Mouse (Mus musculus) adrenal gland, postnatal 10 days (tissue): ENCODE data around the gene F2. TPM values are rescaled to one million over a fixed set of nuclear protein-coding genes. Genes with fewer than 3 reads are reported as not detected.
A peak's percentile ranks its signal among the peaks of the same experiment; 100 is the strongest.

Experiments used
- DNase-seq: peaks from one replicate; pipeline ENCODE4 v3.0.0; 2021; ENCODE audit warnings: mixed read lengths
- long read RNA-seq, 2 experiments: library from polyadenylated mRNA; stranded (forward); transcript quantifications; one replicate each; pipeline ENCODE4 v2.0.0; 2021
- total RNA-seq, 2 experiments: library from RNA; stranded (reverse); gene quantifications; 2 replicates each; pipeline ENCODE4 v1.2.3; 2021

The F2 gene
- 100 to 1,000 TPM; 156 to 377 TPM for total RNA-seq
- long read RNA-seq, experiment 1, transcript F2-201 (14 exons, 1,988 nt) = major isoform, 748 of 948 reads
- long read RNA-seq, experiment 1, partial matches to known transcripts = 169 of 948 reads
- long read RNA-seq, experiment 1, other reads (novel, unspliced or antisense) = 27 of 948 reads
- long read RNA-seq, experiment 2, transcript F2-201 (14 exons, 1,988 nt) = major isoform, 14 of 17 reads
- long read RNA-seq, experiment 2, partial matches to known transcripts = 3 of 17 reads
- long read RNA-seq, experiment 2, other reads (novel, unspliced or antisense) = 0 of 17 reads

DNA sequence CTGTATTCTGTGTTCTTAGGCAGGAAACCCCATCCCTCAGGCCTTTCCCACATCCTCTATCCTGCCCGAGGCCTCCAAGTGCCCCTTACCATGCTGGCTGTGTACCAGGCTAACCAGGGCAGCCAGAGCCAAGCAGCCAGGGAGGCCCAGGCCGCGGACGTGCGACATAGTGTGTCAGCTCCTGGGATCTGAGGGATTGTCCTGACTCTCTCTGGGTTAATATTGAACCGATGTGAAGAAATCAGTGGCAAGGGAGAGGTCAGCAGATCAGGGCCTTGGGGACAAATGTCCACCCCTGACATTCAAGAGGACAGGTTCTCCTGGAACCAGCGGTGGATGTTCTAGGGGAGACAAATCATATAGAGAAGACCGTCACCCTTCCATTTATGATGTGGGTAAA is at the start of gene F2:
F2 (minus strand) TSS at position 186 of the 400 bp plus-strand sequence.
- peak; percentile 26 for DNase-seq

DNA sequence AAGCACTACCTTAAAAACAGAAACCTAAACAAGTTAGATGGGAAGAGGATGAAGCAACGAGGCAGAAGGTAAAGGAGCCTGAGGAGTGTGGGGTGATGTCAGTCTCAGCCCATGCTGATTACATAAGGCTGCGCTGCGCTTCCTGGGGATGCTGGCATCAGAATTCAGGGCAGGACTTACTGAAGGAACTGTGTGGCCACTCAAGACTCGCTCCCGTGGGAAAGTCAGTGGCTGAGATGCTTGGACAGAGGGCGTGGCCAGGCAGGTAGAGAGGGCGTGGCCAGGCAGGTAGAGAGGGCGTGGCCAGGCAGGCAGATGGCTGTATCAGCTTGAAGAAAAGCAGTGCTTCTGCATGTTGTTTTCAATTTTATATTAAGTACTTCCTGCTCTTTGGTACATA is 47.7 kb upstream of the F2 start:
- no peak for DNase-seq

DNA sequence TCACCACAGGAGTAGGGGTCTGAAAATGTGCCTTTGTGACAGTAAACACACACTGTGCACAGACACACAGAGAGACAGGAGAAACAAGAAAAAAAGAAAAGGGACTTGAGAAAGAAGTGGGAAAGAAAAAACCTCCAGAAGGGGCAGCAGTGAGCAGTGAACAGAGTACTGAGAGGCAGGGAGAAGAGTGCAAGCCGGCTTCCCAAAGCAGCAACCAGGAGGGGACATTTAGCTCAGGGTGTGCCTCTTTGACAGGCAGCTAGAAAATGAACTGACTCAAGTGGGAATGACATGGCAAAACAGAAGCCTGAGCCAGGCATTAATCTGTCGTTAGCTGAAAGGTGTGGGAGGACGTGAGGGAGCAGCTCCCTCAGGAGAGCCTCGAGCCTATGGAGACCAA is 46.6 kb upstream of the F2 start:
- peak; percentile 57 for DNase-seq

DNA sequence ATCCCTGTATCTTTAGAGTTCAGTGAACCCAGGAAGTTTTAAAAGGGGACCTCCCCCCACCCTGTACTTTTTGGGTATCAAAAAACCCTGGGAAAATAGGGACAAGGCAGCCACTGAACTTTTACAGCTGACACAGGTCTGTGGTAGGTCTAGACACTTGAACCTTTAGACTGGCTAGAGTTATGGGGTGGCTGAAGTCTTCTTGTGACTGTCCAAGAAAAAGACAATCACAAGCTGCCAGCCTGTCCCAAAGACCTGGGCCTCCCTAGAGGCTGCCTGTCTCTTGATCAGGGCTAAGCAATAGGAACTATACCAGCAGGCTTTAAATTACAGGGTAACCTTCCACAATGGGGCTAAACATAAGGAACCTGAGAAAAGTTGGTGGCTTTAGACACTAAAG is 40.7 kb upstream of the F2 start:
- no peak for DNase-seq

DNA sequence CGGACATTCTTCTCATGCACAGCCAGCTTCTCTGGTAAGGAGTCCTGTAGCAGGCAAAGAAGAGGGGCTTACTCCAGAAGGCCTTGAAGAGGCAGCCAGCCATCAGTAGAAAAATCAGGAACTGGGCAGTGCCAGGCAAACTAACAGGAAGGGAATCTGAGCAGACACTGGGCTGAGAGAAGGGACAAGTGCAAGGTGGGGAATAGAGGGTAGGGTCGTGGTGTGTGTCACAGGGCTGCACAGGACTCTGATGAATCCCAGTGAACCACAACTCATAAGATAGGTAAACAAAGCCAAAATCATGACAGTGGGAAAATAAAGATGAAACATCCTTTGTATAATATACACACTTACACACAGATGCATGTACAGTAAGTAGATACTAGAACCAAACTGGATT is 40.2 kb upstream of the F2 start:
- DNase-seq = no peak

DNA sequence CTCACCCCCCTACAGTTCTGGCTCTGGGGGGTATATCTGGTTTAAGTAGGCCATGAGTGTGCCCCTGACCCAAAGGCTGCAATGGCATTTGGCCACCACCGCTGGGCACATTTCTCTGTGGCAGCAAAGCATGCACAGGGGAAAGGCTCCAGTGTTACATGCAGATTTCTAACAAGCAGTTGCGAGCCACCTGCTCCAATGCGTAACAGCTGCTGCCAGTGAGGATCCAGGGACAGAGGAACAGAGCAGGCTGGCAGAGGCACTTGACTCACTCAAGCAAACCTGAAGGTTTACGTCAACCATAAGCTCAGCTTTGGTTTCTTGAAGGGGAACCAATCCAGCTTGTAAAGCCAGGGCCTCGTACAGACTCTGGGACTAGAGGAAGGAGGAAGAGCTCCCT is 38.7 kb upstream of the F2 start:
- DNase-seq = no peak

DNA sequence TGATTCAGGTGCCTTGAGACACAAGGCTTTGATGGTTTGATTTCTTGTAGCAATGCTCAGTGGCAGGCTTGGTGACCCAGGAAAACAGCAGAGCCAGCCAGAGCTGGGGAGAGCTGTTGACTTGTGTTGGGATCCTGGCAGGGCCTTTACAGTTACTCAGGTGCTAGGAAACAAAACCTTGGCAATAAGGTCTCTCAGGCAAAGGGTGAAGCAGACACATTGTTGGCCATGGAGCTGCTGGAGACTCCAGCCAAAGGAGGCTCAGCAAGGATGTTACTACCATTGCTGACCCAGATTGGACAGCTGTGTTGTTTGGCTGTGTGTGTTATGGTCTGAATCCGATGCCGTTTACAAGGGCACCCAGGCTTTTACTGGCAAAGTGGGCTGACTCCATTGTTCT is 37.4 kb upstream of the F2 start:
- no peak for DNase-seq

DNA sequence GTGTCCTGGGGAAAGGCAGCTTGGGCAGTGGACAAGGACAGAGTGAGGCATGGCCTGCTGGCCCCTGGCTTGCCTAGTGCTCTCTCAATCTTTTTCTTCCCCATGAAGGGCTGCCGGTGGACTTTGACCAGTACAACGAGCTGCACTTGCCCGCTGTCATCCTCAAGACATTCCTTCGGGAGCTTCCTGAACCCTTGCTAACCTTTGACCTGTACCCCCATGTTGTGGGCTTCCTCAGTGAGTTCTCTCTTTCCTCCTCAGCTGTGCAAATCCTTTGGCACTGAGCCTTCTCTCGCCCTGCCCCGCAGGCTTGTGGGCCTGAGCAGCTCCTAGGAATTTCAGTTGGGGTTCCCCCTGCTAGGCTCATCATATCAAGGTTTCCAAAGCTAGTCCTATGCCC is 33.8 kb upstream of the F2 start:
- no peak for DNase-seq

DNA sequence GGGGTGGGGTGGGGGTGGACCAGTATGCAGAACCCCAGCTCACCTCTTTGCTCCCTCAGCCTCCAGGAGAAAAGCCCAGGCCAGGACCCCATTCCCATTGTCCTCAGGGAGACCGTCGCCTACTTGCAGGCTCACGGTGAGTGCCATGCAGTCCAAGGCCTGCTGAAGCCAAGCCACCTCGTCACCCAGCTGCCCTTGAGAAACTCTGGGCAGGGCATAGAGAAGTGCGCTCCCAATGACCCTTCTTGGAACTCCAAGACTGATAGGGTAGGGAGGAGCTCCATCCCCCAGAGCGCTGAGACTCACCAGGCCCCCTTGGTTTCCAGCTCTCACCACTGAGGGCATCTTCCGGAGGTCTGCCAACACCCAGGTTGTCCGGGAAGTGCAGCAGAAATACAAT is 33.1 kb upstream of the F2 start:
- DNase-seq = no peak

DNA sequence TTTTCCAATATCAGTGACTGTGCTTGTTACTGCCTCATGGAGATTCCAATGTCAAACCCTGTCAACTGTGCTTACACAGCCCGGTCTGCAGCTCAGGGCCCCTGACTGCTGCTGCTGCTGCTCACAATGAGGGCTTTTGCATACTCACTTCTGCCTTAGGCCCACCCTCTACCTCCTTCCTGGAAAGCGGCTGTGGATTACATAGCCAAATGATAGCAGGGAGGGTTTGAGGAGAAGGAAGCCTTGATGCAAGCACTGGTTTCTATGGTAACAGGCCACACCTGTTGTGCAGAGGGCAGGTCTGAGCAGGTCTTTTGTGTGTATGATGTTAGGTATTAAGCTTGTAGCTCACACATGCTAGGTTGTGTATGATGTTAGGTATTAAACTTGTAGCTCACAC is 31.5 kb upstream of the F2 start:
- no peak for DNase-seq

DNA sequence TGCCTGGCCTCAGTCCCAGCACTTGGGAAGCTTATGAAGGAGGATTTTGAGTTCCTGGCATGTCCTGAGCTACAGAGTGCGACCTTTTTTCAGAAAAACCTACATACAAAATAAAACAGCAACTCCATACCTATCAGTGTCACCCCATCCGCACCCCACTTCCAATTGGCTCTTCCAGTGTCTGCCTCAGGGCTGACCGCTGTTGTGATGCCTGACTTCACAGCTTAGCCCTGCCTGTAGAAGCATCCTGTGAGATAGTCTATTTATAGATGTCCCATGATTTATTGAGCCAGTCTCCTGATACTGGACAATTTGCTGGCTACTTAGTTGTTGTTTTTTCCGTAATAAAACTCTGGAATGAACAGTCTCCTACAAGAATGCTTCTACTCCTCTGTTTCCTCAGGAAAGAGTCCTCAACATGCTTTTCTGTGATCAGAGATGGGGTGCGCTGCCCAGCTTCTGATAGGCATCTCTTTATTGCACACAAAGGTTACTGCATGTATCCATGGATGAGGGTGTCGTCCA is 30.2 kb upstream of the F2 start:
- no peak for DNase-seq

DNA sequence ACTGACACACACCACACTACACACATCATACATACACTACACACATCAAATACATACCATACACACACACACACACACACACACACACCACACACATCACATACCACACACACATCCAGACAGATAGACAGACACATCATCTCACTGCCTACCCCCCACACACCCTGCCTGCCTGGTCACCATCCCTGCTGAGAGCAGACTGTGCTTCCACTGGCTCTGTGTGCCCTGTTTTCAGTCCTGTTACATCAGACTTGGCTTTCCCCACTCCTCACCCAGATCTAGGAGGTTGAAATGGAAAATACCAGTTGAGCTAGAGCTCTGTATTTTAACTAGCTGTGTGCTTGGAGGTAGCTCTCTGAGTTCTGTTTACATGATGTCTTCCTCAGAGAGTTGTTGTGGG is 28.6 kb upstream of the F2 start:
- DNase-seq = no peak

DNA sequence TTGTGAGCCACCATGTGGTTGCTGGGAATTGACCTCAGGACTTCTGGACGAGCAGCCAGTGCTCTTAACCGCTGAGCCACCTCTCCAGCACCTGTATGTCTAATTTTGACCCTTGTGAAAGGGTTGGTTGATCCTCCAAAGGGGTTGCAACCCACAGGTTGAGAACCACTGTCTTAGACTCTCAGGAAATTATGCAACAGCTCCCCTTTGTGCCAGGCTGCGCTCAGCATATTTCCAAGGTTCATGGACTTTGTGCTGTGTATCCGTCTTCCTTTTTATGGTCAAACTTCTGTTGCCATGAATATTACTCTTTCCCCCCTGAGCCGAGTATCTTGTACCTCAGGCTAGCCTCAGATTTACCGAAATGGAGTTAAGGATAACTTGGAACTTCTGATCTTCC is 24.8 kb upstream of the F2 start:
- DNase-seq = no peak

DNA sequence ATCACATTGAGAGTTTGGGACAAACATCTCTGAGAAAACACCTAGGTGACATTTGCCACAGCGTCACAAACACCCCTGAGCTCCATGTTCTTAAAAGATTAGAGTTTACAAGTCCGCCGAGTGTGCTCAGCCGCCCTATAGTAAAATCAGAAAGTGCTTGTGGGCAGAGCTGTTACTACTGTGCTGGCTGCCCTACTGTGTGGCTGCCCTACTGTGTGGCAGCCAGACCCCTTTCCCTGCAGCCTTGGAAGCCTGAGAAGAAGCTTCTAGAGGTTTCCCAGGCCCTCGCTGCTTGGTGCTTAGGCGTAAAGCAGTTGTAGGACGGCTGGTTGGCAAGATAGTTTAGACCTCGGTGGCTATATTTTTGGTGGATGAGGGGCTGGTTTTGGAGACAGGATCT is 23.4 kb upstream of the F2 start:
- DNase-seq = no peak

DNA sequence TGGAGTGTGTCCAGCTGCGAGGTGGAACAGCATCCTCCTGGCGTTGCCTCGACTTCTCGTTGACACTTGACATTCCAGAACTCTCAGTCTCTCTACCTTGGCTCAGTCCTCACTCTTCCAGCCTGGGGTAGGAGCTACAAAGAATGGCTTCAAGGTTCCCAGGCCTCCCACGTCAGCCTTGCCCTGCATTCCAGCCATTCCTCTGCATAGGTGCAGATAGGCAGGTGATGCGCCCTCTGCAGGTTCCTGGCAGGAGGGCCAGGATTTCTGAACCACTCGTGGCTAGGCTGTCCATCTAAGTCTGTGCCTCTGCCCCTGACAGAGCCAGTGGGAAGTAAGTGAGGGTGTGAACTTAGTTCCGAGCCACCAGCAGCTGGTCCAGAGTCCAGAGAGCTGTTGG is 20.6 kb upstream of the F2 start:
- no peak for DNase-seq

DNA sequence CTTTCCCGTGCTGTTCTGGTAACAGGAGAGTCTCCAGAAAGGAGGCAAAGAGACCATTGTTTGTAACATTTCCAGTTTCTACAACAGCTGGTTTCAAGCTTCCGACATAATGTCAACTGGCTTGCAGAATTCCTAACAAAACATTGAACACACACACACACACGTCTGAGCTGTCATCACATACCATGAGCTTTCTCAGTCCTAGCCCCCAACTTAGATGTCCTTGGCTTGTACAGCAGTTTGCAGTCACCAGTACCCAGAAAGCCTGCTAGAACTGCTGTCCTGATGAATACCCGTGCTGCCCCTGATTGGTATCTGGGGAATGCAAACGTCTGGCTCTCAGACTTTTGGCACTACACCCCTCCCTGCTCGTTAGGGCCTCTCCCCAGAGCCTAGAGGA is 19.6 kb upstream of the F2 start:
- no peak for DNase-seq

DNA sequence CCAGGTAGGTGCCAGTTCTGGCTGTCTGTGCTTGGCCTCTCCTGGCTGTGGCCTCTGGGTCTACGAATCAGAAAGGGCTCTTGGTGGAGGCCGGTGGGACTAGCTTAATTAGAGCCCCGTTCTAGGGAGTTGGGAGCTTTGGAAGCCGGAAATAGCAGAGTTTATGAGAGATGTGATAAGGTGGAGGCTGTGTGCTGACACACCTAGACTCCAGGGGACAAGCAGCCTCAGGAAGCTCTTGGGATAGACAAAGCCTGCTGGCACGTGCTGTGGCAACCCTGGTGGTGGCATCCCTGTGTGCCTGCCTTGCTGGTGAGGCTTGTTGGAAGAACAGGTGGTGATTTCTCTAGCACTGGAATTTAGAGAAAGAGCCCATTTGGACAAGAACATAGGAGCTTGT is 19.2 kb upstream of the F2 start:
- no peak for DNase-seq

DNA sequence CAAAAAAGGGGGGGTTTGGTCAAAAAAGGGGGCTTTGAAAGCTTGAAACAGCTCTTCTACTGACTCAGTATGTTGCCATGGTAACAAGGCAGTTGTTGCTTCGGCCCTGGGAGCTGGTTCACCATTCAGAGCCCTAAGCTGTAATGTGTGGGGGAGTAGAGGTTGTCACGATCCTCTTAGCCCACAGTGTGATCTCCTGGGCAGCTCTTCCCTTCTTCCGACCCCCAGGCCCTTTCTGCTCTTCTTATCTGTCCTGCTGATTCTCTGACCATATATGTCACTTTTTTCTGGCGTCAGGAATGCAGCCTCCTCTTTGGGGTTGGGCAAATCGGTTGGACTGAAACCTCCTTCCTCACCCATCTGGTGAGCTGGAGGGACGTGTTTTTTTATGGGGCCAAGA is 16.6 kb upstream of the F2 start:
- DNase-seq = no peak

DNA sequence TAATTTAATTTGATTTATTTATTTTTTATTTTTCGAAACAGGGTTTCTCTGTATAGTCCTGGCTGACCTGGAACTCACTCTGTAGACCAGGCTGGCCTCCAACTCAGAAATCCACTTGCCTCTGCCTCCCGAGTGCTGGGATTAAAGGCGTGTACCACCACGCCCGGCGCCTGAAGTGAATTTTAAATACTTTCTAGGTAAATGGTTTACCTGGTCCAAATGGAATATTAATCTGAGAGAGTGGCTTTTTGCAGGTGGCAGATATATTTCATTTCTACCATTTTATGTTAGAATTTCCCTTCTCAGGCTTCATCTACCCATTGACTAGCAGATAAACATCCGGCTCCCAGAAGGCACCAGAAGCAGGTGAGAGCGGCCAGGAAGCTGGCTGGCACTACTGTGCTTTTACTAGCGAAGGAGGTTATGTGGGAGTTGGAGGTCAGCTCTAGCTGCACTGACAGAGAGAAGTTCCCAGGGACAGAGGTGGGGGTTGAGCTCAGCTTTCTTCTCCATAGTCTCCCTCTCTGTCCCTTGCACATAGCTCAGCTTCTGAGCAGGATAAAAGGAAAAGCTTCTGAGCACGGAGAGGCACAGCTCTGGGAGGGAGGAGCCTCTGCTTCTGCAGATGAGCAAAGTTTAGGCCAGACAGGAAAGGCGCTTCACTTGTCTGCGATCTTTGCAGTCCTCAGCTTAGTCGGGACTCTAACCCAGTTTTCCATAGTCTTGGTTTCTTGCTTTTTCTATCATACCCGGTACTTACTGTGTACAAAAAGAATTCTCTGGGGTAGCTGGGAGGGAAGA is 15.4 kb upstream of the F2 start:
- no peak for DNase-seq

DNA sequence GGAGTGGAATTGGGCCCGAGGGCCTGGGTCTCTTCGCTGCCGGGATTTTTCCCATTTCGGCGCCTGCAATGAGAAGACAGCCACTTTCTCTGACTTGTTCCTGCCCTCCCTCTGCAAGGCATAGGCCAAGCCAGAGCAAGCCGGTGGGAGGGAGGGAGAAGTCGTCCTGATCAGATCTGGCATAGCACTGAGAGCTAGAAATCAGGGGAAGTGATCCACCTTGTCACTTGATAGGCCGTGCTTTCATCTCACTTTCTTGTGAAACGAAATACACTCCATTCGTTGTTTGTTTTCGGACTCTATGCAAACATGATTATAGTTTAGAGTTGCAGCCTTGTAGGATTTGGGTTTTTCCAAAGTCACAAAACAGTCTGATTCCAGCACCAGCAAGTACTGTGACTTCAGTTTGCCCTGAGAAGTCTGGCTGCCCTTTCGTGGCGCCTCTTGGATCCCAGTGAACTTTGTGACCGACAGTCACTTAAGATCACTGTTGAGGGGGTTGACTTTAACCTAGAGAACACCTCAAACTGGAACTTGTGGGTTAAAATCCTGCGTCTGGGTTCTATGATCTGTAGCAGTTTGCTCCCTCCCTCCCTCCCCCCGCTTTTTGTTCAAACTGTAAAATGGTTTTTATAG is 14.3 kb upstream of the F2 start:
- DNase-seq = no peak

DNA sequence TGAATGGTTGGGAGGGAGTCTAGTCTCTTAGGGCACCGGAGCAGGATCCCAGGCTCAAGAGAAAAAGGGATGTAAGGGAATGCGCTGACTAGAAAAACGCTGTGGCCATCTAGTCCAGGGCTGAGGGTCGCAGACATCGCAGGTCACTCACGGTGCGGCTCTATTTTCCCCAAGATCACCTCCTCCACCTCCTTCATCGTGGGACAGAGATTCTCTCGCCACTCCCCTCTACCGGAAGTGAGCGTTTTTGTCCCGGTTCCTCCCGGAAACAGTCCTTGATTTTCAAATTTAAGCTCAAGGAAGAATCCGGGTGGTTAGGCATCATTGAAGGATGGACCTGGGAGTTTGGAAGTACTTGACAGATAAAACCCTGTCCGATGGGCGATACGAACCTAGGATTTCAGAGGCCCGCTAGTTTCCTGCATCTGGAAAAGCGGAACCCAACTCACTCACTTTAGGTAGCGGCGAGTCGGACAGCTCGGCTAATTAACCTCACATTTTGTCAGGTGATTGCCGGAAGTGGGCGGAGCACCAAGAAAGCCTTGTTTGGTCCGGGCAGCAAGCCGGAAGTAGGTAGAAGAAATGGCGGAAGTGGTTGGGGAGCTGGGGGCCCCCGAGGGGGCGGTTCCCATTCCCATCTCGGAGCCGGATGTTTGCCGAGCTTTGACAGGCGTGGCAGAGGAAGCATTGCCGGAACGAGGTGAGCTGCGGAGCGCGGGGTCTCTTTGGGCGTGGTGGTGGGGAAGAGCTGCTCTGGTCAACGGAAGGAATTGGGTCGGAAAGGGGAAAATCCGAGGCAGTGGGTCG is 13.5 kb upstream of the F2 start, which contains the start of the genes Zfp408 and Arhgap1:
Zfp408 (minus strand) TSS at position 239 of the 807 bp plus-strand sequence.
Arhgap1 (plus strand) TSS at position 308 of the 807 bp plus-strand sequence.
- DNase-seq = peak; percentile 96

DNA sequence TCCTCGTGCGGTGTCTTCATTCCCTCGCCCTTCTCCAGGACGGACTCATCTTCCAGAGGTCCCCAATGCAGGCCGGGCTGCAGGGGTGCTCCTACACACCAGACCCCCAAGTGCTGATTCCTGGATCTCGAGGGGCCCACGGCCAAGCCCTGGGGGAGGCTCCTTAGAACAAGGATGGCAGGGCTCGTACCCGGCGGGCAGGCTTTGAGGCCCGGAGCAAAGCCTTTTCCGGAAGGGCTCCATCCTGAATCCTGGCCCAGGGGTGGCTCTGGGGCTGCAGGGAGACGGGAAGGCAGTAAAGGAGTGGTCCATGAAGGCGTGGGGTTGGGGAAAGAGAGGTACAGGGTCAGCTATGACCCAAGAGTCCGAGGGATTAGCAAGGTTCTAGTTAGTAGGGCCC is 12.9 kb upstream of the F2 start:
- DNase-seq = no peak
